Mouse (Mus musculus): Measurements from ENCODE around the gene AY074887. TPM values are rescaled to one million over a fixed set of nuclear protein-coding genes. Genes with fewer than 3 reads are reported as not detected.
"Not testable (repeated sequence)": the region's sequence is repeated elsewhere in the genome, so short reads cannot be mapped to it uniquely, and the experiment has no call there.

Gene AY074887
- 1.0 and 1.5 TPM in 2 replicates for polyA plus RNA-seq (2015; fragmentation: Nextera tagmentation; extraction: Ambion mirVana)

- peak; percentile 100 for ATAC-seq (replicated peaks)
- WGBS, result under 1% methylated on average over 65 of the region's 65 CpGs
- Histone ChIP-seq H3K9ac (replicated peaks) (peak within 1 kb of the TSS; percentile 83), H3K27ac (replicated peaks) (peak within 1 kb of the TSS; percentile 93), H3K36me3 (peaks cover 32% of the 10 kb centered on the region), H3K27me3 (no peaks in the 10 kb centered on the region), H3K9me3 (no peaks in the 10 kb centered on the region), H3K4me2 (replicated peaks) (peak within 1 kb of the TSS; percentile 60), H3K4me1 (peaks cover 20% of the 10 kb centered on the region), H3K4me3 (peak within 1 kb of the TSS; percentile 69)
Observed at GRCm38 (mm10) chr9:54950575-54951321, at the start of gene AY074887, which contains the start of gene Psma4. Gene AY074887 (minus strand): TSS chr9:54950998. Gene Psma4 (plus strand): TSS chr9:54950790.

GRCm38 (mm10) chr9:54995645-54996044 is 44.8 kb upstream of the AY074887 start:
- H3K36me3 ChIP-seq, result no peaks in the 10 kb centered on the region
- WGBS, result 92% methylated on average over 3 of the region's 3 CpGs
- no peaks in the 10 kb centered on the region for H3K27me3 ChIP-seq
- H3K27ac ChIP-seq (replicated peaks), result no peak overlapping the region
- no peak for ATAC-seq (replicated peaks)
- H3K4me2 ChIP-seq (replicated peaks), result no peak overlapping the region
- H3K9ac ChIP-seq (replicated peaks), result no peak overlapping the region
- no peak overlapping the region for H3K4me3 ChIP-seq
- H3K4me1 ChIP-seq, result no peaks in the 10 kb centered on the region
- H3K9me3 ChIP-seq, result no peaks in the 10 kb centered on the region

- Histone ChIP-seq H3K27me3 (no peaks in the 10 kb centered on the region), H3K4me1 (no peaks in the 10 kb centered on the region), H3K4me2 (replicated peaks) (no peak overlapping the region), H3K9ac (replicated peaks) (no peak overlapping the region), H3K4me3 (no peak overlapping the region), H3K27ac (replicated peaks) (no peak overlapping the region), H3K36me3 (no peaks in the 10 kb centered on the region), H3K9me3 (no peaks in the 10 kb centered on the region)
- 36% methylated on average over 3 of the region's 3 CpGs for WGBS
- ATAC-seq (replicated peaks), result no peak
Observed at GRCm38 (mm10) chr9:54994381-54994780, 43.6 kb upstream of the AY074887 start.

GRCm38 (mm10) chr9:54990362-54990761 is 39.6 kb upstream of the AY074887 start:
- ATAC-seq (replicated peaks), result no peak
- 82% methylated on average over 3 of the region's 3 CpGs for WGBS

GRCm38 (mm10) chr9:54982401-54982800 is 31.6 kb upstream of the AY074887 start:
- H3K9ac ChIP-seq (replicated peaks), result no peak overlapping the region
- H3K9me3 ChIP-seq, result no peaks in the 10 kb centered on the region
- peaks cover 31% of the 10 kb centered on the region for H3K27me3 ChIP-seq
- H3K4me3 ChIP-seq, result peak overlapping the region; percentile 68
- H3K4me1 ChIP-seq, result peaks cover 23% of the 10 kb centered on the region
- no peaks in the 10 kb centered on the region for H3K36me3 ChIP-seq
- no peak overlapping the region for H3K27ac ChIP-seq (replicated peaks)
- ATAC-seq (replicated peaks), result no peak
- peak overlapping the region; percentile 93 for H3K4me2 ChIP-seq (replicated peaks)
- WGBS, result 6% methylated on average over 7 of the region's 7 CpGs

More at GRCm38 (mm10) chr9:54990362-54990761, 39.6 kb upstream of the AY074887 start:
- Histone ChIP-seq H3K27me3 (no peaks in the 10 kb centered on the region), H3K4me2 (replicated peaks) (no peak overlapping the region), H3K9ac (replicated peaks) (no peak overlapping the region), H3K27ac (replicated peaks) (no peak overlapping the region), H3K4me3 (no peak overlapping the region), H3K9me3 (no peaks in the 10 kb centered on the region), H3K4me1 (no peaks in the 10 kb centered on the region), H3K36me3 (no peaks in the 10 kb centered on the region)

GRCm38 (mm10) chr9:54981291-54982191 is 30.7 kb upstream of the AY074887 start:
- Histone ChIP-seq H3K9me3 (no peaks in the 10 kb centered on the region), H3K4me2 (replicated peaks) (peak overlapping the region; percentile 93), H3K4me3 (peak overlapping the region; percentile 68), H3K4me1 (peaks cover 23% of the 10 kb centered on the region), H3K27ac (replicated peaks) (no peak overlapping the region), H3K9ac (replicated peaks) (peak overlapping the region; percentile 49), H3K36me3 (no peaks in the 10 kb centered on the region), H3K27me3 (peaks cover 31% of the 10 kb centered on the region)
- WGBS, result under 1% methylated on average over 85 of the region's 85 CpGs
- peak; percentile 91 for ATAC-seq (replicated peaks)

- Histone ChIP-seq H3K4me3 (peak within 1 kb of the TSS; percentile 68), H3K36me3 (no peaks in the 10 kb centered on the region), H3K27ac (replicated peaks) (no peak within 1 kb of the TSS), H3K27me3 (peaks cover 31% of the 10 kb centered on the region), H3K9me3 (no peaks in the 10 kb centered on the region), H3K4me2 (replicated peaks) (peak within 1 kb of the TSS; percentile 93), H3K4me1 (peaks cover 23% of the 10 kb centered on the region), H3K9ac (replicated peaks) (peak within 1 kb of the TSS; percentile 49)
- peak; percentile 8; the same call in 1 of the 2 replicates for ATAC-seq (replicated peaks)
- WGBS, result 69% methylated on average over 8 of the region's 8 CpGs
Observed at GRCm38 (mm10) chr9:54980674-54981073, 29.9 kb upstream of the AY074887 start, which contains the start of gene Chrna5. Gene Chrna5 (plus strand): TSS chr9:54980880.

GRCm38 (mm10) chr9:54969972-54970637 is 19.3 kb upstream of the AY074887 start:
- Histone ChIP-seq H3K9me3 (no peaks in the 10 kb centered on the region), H3K4me3 (no peak overlapping the region), H3K4me1 (no peaks in the 10 kb centered on the region), H3K27ac (replicated peaks) (no peak overlapping the region), H3K9ac (replicated peaks) (no peak overlapping the region), H3K27me3 (no peaks in the 10 kb centered on the region), H3K4me2 (replicated peaks) (no peak overlapping the region), H3K36me3 (no peaks in the 10 kb centered on the region)
- WGBS, result 57% methylated on average over 8 of the region's 8 CpGs
- ATAC-seq (replicated peaks), result no peak

GRCm38 (mm10) chr9:54963669-54964068 is 12.9 kb upstream of the AY074887 start:
- Histone ChIP-seq H3K27ac (replicated peaks) (no peak overlapping the region), H3K27me3 (no peaks in the 10 kb centered on the region), H3K9ac (replicated peaks) (no peak overlapping the region), H3K4me3 (no peak overlapping the region), H3K36me3 (peaks cover 10% of the 10 kb centered on the region), H3K9me3 (no peaks in the 10 kb centered on the region), H3K4me1 (no peaks in the 10 kb centered on the region), H3K4me2 (replicated peaks) (no peak overlapping the region)
- no peak for ATAC-seq (replicated peaks)

GRCm38 (mm10) chr9:54961059-54961458 is 10.3 kb upstream of the AY074887 start:
- no peaks in the 10 kb centered on the region for H3K4me1 ChIP-seq
- no peaks in the 10 kb centered on the region for H3K9me3 ChIP-seq
- no peaks in the 10 kb centered on the region for H3K27me3 ChIP-seq
- no peak overlapping the region for H3K27ac ChIP-seq (replicated peaks)
- 89% methylated on average over 4 of the region's 4 CpGs for WGBS
- no peak for ATAC-seq (replicated peaks)
- H3K4me3 ChIP-seq, result no peak overlapping the region
- no peak overlapping the region for H3K9ac ChIP-seq (replicated peaks)
- H3K4me2 ChIP-seq (replicated peaks), result no peak overlapping the region
- H3K36me3 ChIP-seq, result peaks cover 30% of the 10 kb centered on the region

- peak; percentile 35 for ATAC-seq (replicated peaks)
- Histone ChIP-seq H3K4me1 (peaks cover 20% of the 10 kb centered on the region), H3K27ac (replicated peaks) (peak overlapping the region; percentile 93), H3K4me2 (replicated peaks) (peak overlapping the region; percentile 57), H3K9ac (replicated peaks) (peak overlapping the region; percentile 51), H3K4me3 (peak overlapping the region; percentile 69), H3K36me3 (peaks cover 26% of the 10 kb centered on the region)
- not testable (repeated sequence) for H3K27me3 ChIP-seq, H3K9me3 ChIP-seq
- WGBS, result 43% methylated on average over 8 of the region's 8 CpGs
Observed at GRCm38 (mm10) chr9:54950162-54950561, 636 bp downstream of the AY074887 start.

All from forebrain, embryonic 15.5 days (tissue).